Mouse (Mus musculus) megakaryocyte, embryonic 14.5 days (primary cell): ENCODE measurements at regions not wholly inside any gene's neighbourhood (a gene's known extent, or its start where the extent isn't known, plus 50 kb on each side); places are given as distances from the start of the nearest gene placed in this dataset.

ENCODE experiments used
- FLI1 ChIP-seq: IDR thresholded peaks from 2 replicates; pipeline ENCODE4 v1.6.1; 2012; ENCODE audit warnings: low read length, inconsistent platforms, mixed read lengths
- GATA1 ChIP-seq: IDR thresholded peaks from 3 replicates; pipeline ENCODE4 v1.6.1; 2012; ENCODE audit warnings: mixed read lengths, low read length, inconsistent platforms, borderline replicate concordance

GRCm38 (mm10) chr13:44061286-44061685 lies 276.7 kb downstream of the Cd83 start:
- no peak for TF ChIP-seq FLI1
- TF ChIP-seq GATA1, result no peak
